Mouse (Mus musculus) cortical plate, adult 2 months (tissue): Measurements from ENCODE around the gene Slc31a1. TPM values are rescaled to one million over a fixed set of nuclear protein-coding genes. Genes with fewer than 3 reads are reported as not detected.

Experiments used
- H3K27ac ChIP-seq: fragments of 200-500 bp; 2 replicates; pipeline ENCODE4 v1.5.1; 2012; ENCODE audit warnings: low read length, control low read depth, inconsistent platforms; ENCODE audit not compliant: insufficient read depth
- H3K4me1 ChIP-seq: fragments of 200-500 bp; 2 replicates; pipeline ENCODE4 v1.6.1; 2011; ENCODE audit warnings: low read length; ENCODE audit not compliant: control insufficient read depth, insufficient read depth
- H3K4me3 ChIP-seq: fragments of 200-500 bp; 2 replicates; pipeline ENCODE4 v1.5.1; 2011; ENCODE audit warnings: mild to moderate bottlenecking, low read length, control low read depth; ENCODE audit not compliant: insufficient read depth
- CTCF ChIP-seq: fragments of 200-500 bp; IDR thresholded peaks from 2 replicates; pipeline ENCODE4 v1.5.1; 2011; ENCODE audit warnings: mild to moderate bottlenecking, control low read depth, low read length; ENCODE audit not compliant: insufficient read depth; ENCODE audit errors: extremely low read depth
- POLR2A ChIP-seq: fragments of 200-500 bp; IDR thresholded peaks from 2 replicates; pipeline ENCODE4 v1.6.1; 2011; ENCODE audit warnings: mild to moderate bottlenecking, low read length, control low read depth; ENCODE audit not compliant: insufficient read depth; ENCODE audit errors: extremely low read depth
- polyA plus RNA-seq: library from polyadenylated mRNA; depleted of rRNA; stranded (reverse); fragments of >200 nt; gene quantifications from 2 replicates; pipeline ENCODE4 v1.2.3, GENCODE M21; 2012

Slc31a1 gene
- polyA plus RNA-seq, 1 experiment, result 18.1 TPM

GRCm38 (mm10) chr4:62397616-62398365 lies 37.3 kb downstream of the Slc31a1 start:
- Histone ChIP-seq H3K4me3 (no peak overlapping the region), H3K4me1 (peaks cover 2% of the 10 kb centered on the region; the same call in 1 of the 2 replicates), H3K27ac (no peak overlapping the region)
- TF ChIP-seq CTCF, result no peak
- TF ChIP-seq POLR2A, result no peak

GRCm38 (mm10) chr4:62398956-62399355 lies 38.4 kb downstream of the Slc31a1 start:
- Histone ChIP-seq H3K4me1 (peaks cover 2% of the 10 kb centered on the region; the same call in 1 of the 2 replicates), H3K4me3 (no peak overlapping the region), H3K27ac (no peak overlapping the region)
- no peak for TF ChIP-seq POLR2A
- TF ChIP-seq CTCF, result no peak

- H3K4me3 ChIP-seq, result no peak overlapping the region
- H3K4me1 ChIP-seq, result no peaks in the 10 kb centered on the region; the same call in 1 of the 2 replicates
- TF ChIP-seq POLR2A, result no peak
- TF ChIP-seq CTCF, result no peak
- no peak overlapping the region for H3K27ac ChIP-seq
Observed at GRCm38 (mm10) chr4:62406133-62406532, 45.6 kb downstream of the Slc31a1 start.

GRCm38 (mm10) chr4:62407730-62408582 lies 47.4 kb downstream of the Slc31a1 start:
- TF ChIP-seq POLR2A (no peak), CTCF (peak; percentile 35)
- Histone ChIP-seq H3K4me1 (no peaks in the 10 kb centered on the region; the same call in 1 of the 2 replicates), H3K4me3 (peak overlapping the region; percentile 75), H3K27ac (peak overlapping the region; percentile 4; the same call in 1 of the 2 replicates)

- TF ChIP-seq POLR2A (peak; percentile 60), CTCF (no peak)
- H3K4me1 ChIP-seq, result no peaks in the 10 kb centered on the region; the same call in 1 of the 2 replicates
- peak within 1 kb of the TSS; percentile 8; the same call in 1 of the 2 replicates for H3K27ac ChIP-seq
- peak within 1 kb of the TSS; percentile 75 for H3K4me3 ChIP-seq
Observed at GRCm38 (mm10) chr4:62408601-62409282, 48.2 kb downstream of the Slc31a1 start, which contains the start of the genes Cdc26 and Prpf4. Cdc26 (minus strand) TSS chr4:62408642. Prpf4 (plus strand) TSS chr4:62408797.

- no peak overlapping the region for H3K27ac ChIP-seq
- no peak overlapping the region; the same call in 1 of the 2 replicates for H3K4me3 ChIP-seq
- no peaks in the 10 kb centered on the region; the same call in 1 of the 2 replicates for H3K4me1 ChIP-seq
- TF ChIP-seq CTCF (no peak), POLR2A (no peak)
Observed at GRCm38 (mm10) chr4:62409615-62410014, 49.1 kb downstream of the Slc31a1 start.

GRCm38 (mm10) chr4:62410325-62410724 lies 49.8 kb downstream of the Slc31a1 start:
- Histone ChIP-seq H3K4me3 (no peak overlapping the region), H3K4me1 (no peaks in the 10 kb centered on the region; the same call in 1 of the 2 replicates), H3K27ac (no peak overlapping the region)
- TF ChIP-seq POLR2A, result no peak
- no peak for TF ChIP-seq CTCF

- H3K27ac ChIP-seq, result no peak overlapping the region
- no peak for TF ChIP-seq CTCF
- no peak for TF ChIP-seq POLR2A
- no peak overlapping the region for H3K4me3 ChIP-seq
- H3K4me1 ChIP-seq, result no peaks in the 10 kb centered on the region; the same call in 1 of the 2 replicates
Observed at GRCm38 (mm10) chr4:62411606-62412005, 51.1 kb downstream of the Slc31a1 start.

GRCm38 (mm10) chr4:62418448-62418847 lies 57.9 kb downstream of the Slc31a1 start:
- TF ChIP-seq POLR2A, result no peak
- TF ChIP-seq CTCF, result no peak

More at GRCm38 (mm10) chr4:62418448-62418847, 57.9 kb downstream of the Slc31a1 start:
- Histone ChIP-seq H3K27ac (no peak overlapping the region), H3K4me3 (no peak overlapping the region), H3K4me1 (no peaks in the 10 kb centered on the region)
